Mouse (Mus musculus) gastrocnemius, postnatal 4 days (tissue): Measurements from ENCODE around the gene Ccdc114. TPM values are rescaled to one million over a fixed set of nuclear protein-coding genes. Genes with fewer than 3 reads are reported as not detected.
A peak's percentile ranks its signal among the peaks of the same experiment; 100 is the strongest.
"Not testable (repeated sequence)": the region's sequence is repeated elsewhere in the genome, so short reads cannot be mapped to it uniquely, and the experiment has no call there.

Experiments
- DNase-seq, 2 experiments: peaks; one replicate each; pipeline ENCODE4 v3.0.0; 2021 to 2022; ENCODE audit warnings: low spot score in 2 of 2, mixed read lengths in 2 of 2
- total RNA-seq, 2 experiments: library from RNA; stranded (reverse); gene quantifications; 2 replicates each; pipeline ENCODE4 v1.2.3; 2021

Gene Ccdc114
- total RNA-seq, 2 experiments from 2014 or later, result 2.4 to 2.5 TPM

GRCm38 (mm10) chr7:45917004-45917704 lies 6.7 kb upstream of the Ccdc114 start:
- DNase-seq, result peak in 1 of 2 experiments; percentile 33

GRCm38 (mm10) chr7:45917926-45918325 lies 5.9 kb upstream of the Ccdc114 start:
- DNase-seq, result no peak

GRCm38 (mm10) chr7:45919083-45919671 lies 4.7 kb upstream of the Ccdc114 start:
- DNase-seq, result peak in 1 of 2 experiments; percentile 38

DNA sequence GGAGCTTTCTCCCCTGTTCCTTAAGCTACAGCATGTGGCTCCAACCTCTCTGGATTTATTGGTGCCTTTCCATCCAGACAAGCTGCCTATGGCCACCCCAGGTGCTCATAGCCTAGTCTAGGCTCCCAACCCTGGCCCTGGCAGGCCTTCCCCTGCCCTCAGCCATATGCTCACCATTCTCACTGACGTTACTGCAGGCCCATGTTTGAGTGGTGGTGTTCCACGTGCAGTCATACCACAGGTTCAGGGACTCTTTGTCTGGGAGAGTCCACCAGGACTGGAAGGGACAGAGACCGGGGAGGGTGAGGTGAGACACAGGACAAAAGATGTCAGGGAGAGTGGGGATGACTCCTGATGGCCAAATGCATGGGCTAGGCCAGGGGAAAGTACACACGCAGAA lies 4.1 kb upstream of the Ccdc114 start:
- DNase-seq, result no peak

DNA sequence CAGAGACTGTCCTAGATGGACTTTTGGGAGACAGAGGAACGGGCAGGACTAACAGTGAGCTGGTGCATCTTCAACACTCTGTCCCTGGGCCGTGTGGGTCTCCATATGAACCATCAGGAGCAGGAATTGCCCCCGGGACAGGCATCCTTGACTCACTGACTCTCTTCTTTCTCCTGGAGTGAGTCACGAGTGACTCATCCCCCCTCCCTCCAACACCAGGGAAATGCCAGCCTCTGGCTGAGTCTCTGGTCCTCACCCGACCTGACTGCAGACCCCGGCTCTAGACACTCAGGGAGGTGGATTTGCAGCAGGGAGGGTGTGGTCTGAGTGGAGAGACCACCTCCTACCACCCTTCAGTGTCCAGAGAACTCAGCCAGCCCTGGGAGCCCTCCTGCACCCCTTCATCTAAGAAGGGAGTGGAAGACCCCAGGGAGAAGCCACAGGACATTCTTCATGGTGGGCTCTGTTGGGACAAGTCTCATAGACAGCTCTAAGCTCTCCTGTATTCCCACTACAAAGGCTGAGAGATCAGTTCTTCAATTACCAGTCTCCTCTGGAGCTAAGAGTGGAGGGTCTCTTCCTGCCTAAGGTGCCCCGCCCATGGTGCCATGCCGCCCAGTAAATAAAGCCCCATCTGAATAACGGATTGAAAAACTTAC lies 3.2 kb upstream of the Ccdc114 start:
- DNase-seq, result peak in 1 of 2 experiments; percentile 51

DNA sequence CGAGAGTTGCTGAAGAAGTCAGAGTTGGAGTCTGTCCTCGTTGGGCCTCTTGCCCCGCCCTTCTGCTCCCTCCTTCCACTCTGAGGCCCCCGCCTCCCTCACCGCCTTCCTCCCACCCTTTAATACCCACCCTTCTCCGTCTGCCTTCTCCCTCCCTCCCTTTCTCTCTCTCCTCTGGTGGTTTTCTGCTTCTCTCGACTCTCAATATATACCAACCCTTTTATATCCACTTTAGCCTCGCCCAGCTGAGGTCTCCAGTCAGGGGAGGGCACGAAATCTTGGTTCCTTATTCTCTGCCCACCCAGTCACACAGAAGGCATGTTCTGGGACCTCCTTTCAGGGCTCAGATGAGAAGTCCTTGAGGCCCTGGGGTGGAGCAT lies 2.6 kb upstream of the Ccdc114 start, which contains the start of gene Emp3:
Gene Emp3, minus strand, starts transcription at position 163 of the 380 bp plus-strand sequence.
- DNase-seq, result peak in 1 of 2 experiments; percentile 80

DNA sequence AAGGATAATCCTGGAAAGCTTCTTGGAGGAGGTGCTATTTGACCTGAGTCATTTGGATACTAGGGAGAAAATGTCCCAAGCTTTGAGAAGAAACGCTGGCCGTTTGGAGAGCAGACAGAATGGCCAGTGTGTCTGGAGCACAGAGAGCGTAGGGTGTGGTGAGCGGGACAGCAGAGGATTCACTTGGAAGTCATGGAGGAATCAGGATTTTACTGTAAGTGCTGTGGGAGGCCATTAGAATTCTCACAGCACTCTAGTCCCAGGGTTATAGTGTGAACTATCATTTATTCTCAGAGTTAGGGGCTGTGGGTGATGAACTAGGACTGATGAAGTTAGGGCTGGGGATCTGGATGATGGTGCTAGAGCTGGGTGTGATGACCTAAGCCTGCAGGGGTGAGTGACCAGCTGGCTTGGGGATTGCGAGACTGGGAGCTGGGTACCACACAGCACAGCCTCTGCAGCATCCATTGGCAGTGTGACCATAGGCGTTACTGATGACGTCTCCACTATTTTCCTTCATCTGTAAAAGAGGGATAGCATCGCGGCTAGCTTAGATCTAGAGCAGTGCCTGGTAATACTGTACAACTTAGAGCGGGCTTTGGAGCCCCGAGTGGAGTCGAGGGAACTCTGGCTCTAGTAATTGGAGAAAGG lies 1.8 kb upstream of the Ccdc114 start:
- no peak for DNase-seq

- DNase-seq, result peak; percentile 86 to 95
Measured at GRCm38 (mm10) chr7:45922928-45923761, 727 bp upstream of the Ccdc114 start.

GRCm38 (mm10) chr7:45924429-45924816 lies 551 bp downstream of the Ccdc114 start:
- DNase-seq, result no peak

GRCm38 (mm10) chr7:45928626-45929295 lies 4.9 kb downstream of the Ccdc114 start:
- DNase-seq, result peak in 1 of 2 experiments; percentile 37

GRCm38 (mm10) chr7:45929688-45930087 lies 5.8 kb downstream of the Ccdc114 start:
- DNase-seq, result no peak

GRCm38 (mm10) chr7:45933766-45934165 lies 9.9 kb downstream of the Ccdc114 start:
- not testable (repeated sequence) for DNase-seq

DNA sequence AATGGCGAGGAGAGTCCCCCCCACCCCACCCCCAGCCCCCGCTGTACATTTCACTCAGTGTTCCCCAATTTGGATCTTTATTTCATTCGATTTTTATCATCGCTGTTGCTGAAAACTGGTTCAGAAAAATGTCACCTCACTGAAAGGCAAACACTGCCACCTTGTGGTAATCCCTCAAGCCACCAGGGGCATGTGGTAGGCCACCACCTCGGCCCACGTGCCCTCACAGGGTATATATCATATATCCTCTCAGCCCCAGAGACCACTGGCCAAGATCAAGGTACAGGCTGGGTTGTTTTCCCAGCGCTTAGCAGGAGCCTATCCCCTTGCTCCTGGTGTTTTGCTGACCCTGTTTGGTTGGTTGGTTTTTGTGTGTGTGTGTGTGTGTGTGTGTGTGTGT lies 11.2 kb downstream of the Ccdc114 start:
- peak in 1 of 2 experiments; percentile 69 for DNase-seq

DNA sequence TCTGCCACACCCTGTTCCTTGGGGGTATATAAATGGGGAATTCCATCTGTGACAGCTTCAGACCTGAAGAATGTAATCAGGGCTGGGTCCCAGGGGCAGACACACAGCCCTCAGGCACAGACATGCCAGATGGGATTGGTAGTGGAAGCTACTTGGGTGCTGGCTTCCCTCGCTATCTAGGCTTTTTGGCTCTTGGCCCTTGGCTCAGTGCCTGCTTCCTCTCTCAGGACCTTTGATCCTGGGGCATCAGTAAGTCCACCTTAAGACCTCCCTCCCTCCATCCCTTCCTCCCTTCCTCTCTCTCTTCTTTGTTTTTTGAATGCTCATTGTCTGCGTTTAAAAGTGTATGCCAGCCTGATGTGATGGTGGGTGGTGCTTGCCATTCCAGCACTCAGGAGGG lies 16.0 kb downstream of the Ccdc114 start:
- no peak for DNase-seq

- DNase-seq, result no peak
Measured at GRCm38 (mm10) chr7:45941986-45942385, 18.1 kb downstream of the Ccdc114 start.

DNA sequence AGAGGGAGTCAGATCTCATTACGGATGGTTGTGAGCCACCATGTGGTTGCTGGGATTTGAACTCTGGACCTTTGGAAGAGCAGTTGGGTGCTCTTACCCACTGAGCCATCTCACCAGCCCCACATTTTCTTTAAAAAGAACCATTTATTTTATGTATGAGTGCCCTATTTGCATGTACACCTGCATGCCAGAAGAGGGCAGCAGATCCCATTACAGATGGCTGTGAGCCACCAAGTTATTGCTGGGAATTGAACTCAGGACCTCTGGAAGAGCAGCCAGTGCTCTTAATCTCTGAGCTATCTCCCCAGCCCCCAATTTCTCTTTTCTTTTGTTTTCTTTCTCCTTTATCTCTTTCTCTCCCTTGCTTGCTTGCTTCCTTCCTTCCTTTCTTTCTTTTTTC lies 19.4 kb downstream of the Ccdc114 start:
- DNase-seq, result not testable (repeated sequence)

DNA sequence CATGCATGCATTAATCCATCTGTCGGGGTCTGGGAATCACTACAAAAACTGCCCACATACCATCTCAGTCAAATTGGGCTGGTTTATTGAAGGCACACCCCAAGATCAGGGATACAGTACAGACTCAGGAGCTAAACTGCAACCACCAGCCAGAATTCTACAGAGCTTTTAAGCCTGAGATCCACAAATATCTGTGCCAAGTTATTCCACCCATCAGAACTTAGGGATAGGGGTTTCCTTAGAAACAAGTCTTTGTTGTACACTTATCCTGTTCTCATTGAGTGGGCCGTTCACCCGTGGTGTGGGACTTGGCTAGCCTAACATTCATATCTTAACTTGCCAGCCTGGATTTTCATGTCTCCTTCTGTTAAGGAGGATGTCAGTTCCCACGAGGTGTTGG lies 25.2 kb downstream of the Ccdc114 start:
- no peak for DNase-seq

- DNase-seq, result no peak
Measured at GRCm38 (mm10) chr7:45956611-45957010, 32.7 kb downstream of the Ccdc114 start.

GRCm38 (mm10) chr7:45971831-45972723 lies 48.2 kb downstream of the Ccdc114 start:
- DNase-seq, result no peak
